Mouse (Mus musculus) liver, postnatal 0 days (tissue): ENCODE results near the gene 1110008P14Rik.

Source experiments
- CTCF ChIP-seq: sonication (generic); IDR thresholded peaks from 2 replicates; pipeline ENCODE4 v1.5.1; 2016; ENCODE audit warnings: antibody characterized with exemption, low read depth
- EP300 ChIP-seq: IDR thresholded peaks from 2 replicates; pipeline ENCODE4 v1.6.1; 2016; ENCODE audit warnings: antibody characterized with exemption, low read depth, mild to moderate bottlenecking

- no peak for TF ChIP-seq EP300
- no peak for TF ChIP-seq CTCF
These were observed 480 bp downstream of the 1110008P14Rik start for GRCm38 (mm10) chr2:32381141-32381774.
